Mouse (Mus musculus): ENCODE results near the gene Kcnmb3. TPM values are rescaled to one million over a fixed set of nuclear protein-coding genes. Genes with fewer than 3 reads are reported as not detected.

Gene Kcnmb3
- total RNA-seq, 2 experiments from 2014 or later, result 1.0 TPM; not detected in 1

GRCm38 (mm10) chr3:32490076-32490927 is 1.7 kb downstream of the Kcnmb3 start:
- H3K4me3 ChIP-seq, result no peak overlapping the region
- no peak for TF ChIP-seq CTCF (conservative IDR thresholded peaks at IDR 0.05)
- DNase-seq (ENCODE audit: low spot score in 2 of 2), result no peak
- H3K27ac ChIP-seq, result no peak overlapping the region

- no peak for DNase-seq (ENCODE audit: low spot score in 2 of 2)
- H3K4me3 ChIP-seq, result no peak overlapping the region
Observed at GRCm38 (mm10) chr3:32488172-32488571, 3.9 kb downstream of the Kcnmb3 start.

DNA sequence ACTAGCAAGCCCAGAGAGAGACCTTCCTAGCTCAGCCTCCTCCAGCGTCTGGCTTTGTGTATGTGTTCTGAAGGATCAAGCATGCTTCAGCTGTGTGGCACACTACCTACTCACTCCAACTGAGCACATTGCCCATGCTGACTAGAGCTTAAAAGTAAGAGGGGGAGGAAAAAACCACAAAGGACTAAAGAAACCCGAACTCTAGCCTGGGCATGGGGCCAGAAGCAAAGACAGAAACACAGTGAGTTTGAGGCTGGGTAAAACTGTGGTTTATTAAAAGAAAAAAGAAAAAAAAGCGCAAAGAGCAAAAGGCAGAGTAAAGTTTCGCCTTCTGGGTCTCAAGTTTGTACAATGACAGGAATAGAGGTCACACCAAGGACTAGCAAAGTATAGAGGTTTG is 5.5 kb downstream of the Kcnmb3 start:
- H3K27ac ChIP-seq, result no peak overlapping the region
- H3K4me3 ChIP-seq, result no peak overlapping the region
- no peak for TF ChIP-seq CTCF (conservative IDR thresholded peaks at IDR 0.05)
- no peak for DNase-seq (ENCODE audit: low spot score in 2 of 2)

More at GRCm38 (mm10) chr3:32488172-32488571, 3.9 kb downstream of the Kcnmb3 start:
- H3K27ac ChIP-seq, result no peak overlapping the region
- no peak for TF ChIP-seq CTCF (conservative IDR thresholded peaks at IDR 0.05)

- no peak for DNase-seq (ENCODE audit: low spot score in 2 of 2)
- TF ChIP-seq CTCF (conservative IDR thresholded peaks at IDR 0.05), result no peak
- H3K4me3 ChIP-seq, result no peak overlapping the region
Observed at GRCm38 (mm10) chr3:32483035-32483434, 9.0 kb downstream of the Kcnmb3 start.

DNA sequence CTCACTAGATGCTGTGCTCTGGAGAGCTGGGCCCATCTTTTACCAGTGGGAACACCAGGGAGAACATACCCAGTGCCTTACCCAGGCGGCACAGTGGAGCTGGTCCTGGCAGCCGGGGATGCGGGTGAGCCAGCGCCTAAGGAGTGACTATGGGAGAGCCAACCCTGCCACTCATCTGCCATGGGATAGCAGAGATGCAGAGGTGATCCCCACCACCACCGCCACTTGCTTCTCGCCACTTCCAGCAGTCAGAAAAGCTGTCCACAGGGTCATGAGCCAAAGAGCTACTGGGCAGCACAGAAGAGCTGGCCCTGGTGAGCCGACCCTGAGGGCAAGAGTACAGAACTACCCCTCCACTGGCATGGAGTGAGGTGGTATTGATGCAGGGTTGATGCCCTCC is 12.1 kb downstream of the Kcnmb3 start:
- no peak for DNase-seq (ENCODE audit: low spot score in 2 of 2)
- no peak for TF ChIP-seq CTCF (conservative IDR thresholded peaks at IDR 0.05)

More at GRCm38 (mm10) chr3:32483035-32483434, 9.0 kb downstream of the Kcnmb3 start:
- H3K27ac ChIP-seq, result no peak overlapping the region

DNA sequence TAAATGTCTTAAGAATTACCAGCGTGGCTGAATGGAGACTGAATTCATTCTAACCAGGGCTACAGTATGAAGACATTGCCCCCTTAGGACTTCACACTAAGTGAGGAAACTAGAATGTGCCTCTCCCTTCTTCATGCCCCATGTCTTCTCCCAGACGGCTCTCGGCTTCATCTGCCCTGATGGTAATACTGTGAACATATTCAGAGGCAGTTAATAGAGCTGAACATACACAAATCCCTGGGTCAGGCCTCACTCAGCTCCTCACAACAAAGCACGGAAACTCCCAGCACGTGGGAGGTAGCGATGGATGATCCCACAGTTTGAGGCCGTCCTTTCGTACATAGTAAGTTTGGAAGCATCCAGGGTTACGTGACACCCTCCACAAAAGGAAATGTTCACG is 18.8 kb downstream of the Kcnmb3 start:
- no peak overlapping the region for H3K4me3 ChIP-seq
- no peak for DNase-seq (ENCODE audit: low spot score in 2 of 2)
- no peak for TF ChIP-seq CTCF (conservative IDR thresholded peaks at IDR 0.05)
- H3K27ac ChIP-seq, result no peak overlapping the region

More for the DNA sequence above, 12.1 kb downstream of the Kcnmb3 start:
- H3K27ac ChIP-seq, result no peak overlapping the region
- no peak overlapping the region for H3K4me3 ChIP-seq

DNA sequence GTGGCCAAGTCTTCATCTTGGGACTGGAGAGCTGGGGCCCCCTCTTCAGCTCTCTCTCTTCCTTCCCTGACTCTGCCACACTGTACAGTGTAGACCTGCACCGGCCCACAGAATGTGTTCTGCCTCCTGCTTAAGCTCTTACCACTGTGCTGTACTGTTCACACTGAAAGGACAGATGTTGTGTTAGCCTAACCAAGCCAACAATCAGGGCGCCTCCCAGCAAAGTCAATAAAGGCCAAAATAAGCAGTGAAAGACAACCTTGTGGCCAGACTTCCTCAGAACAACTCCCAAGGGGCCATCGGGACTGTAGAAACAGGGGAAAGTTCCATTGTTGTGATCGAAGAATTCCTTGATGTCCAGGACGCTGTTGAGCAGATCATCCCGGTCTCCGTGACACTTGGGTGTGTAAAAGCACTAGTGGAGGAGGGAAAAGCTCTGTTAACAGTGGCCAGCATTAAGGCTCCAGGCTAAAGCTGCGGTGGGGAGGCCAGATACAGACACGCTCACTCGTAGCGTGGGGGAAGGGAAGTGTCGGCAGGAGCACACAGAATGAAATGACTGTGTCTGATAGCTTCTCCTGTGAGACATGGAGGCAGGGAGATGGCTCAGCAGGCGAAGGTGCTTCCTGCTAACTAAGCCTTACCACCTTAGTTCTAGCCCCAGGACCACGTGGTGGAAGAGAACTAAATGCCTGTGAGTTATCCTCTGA is 19.7 kb downstream of the Kcnmb3 start:
- H3K27ac ChIP-seq, result no peak overlapping the region
- no peak for TF ChIP-seq CTCF (conservative IDR thresholded peaks at IDR 0.05)
- no peak overlapping the region for H3K4me3 ChIP-seq
- DNase-seq (ENCODE audit: low spot score in 2 of 2), result no peak

DNA sequence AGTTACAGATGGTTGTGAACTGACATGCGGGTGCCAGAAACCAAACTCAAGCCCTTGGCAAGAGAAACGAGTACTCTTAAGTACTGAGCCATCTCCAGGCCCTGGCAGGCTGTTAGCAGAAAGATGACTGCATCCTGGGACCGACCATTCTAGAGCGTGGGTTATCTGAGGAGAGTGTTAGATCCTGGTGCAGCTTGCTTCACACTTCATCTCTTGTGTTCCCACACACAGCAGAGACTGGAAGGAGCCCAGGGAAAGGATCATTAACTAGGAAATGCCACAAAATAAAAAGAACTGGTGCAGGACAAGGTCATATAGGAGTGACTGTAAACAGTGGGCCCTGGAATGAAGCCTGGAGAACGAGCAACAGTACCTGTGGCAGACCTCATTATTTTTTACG is 20.9 kb downstream of the Kcnmb3 start:
- DNase-seq (ENCODE audit: low spot score in 2 of 2), result peak; percentile 14 to 26
- TF ChIP-seq CTCF (conservative IDR thresholded peaks at IDR 0.05), result no peak
- Histone ChIP-seq H3K27ac (no peak overlapping the region), H3K4me3 (no peak overlapping the region)

GRCm38 (mm10) chr3:32470449-32470848 is 21.6 kb downstream of the Kcnmb3 start:
- no peak overlapping the region for H3K27ac ChIP-seq
- no peak for DNase-seq (ENCODE audit: low spot score in 2 of 2)
- no peak overlapping the region for H3K4me3 ChIP-seq
- TF ChIP-seq CTCF (conservative IDR thresholded peaks at IDR 0.05), result no peak

DNA sequence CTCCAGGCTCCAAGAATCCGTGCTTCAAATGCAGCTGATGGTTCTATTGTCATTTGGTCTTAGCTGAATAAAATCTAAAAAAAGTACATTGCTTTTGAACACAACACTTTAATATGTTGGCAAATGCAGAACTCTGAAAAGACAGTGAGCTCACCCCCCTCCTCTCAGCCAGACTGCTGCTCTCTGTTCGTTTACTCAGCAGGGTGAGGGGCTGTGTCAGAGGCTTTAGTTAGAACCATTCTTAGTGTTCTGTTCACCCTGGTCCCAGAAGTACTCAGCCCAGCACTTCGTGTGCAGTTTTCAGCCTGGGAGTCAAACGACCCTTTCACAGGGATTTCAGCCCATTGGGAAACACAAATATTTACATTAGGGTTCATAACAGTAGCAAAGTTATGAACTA is 23.6 kb downstream of the Kcnmb3 start:
- Histone ChIP-seq H3K4me3 (no peak overlapping the region), H3K27ac (no peak overlapping the region)
- no peak for TF ChIP-seq CTCF (conservative IDR thresholded peaks at IDR 0.05)
- DNase-seq (ENCODE audit: low spot score in 2 of 2), result no peak

DNA sequence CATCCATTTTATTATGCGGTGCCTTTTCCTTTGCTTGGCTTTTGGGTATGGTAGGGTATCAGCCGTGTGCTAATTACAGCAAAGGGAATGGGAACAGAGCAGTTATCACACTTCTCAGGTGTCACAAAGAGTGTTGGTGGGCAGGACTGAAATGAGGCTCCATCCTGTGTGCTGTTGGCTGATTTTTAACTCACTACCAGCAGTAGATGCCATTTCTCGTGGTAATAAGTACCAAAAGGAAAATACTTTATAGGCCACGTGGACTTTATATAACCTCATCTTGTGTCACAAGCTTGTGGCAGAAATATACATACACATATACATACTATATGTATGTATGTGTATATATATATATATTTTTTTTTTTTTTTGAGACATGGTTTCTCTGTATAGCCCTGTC is 24.7 kb downstream of the Kcnmb3 start:
- H3K4me3 ChIP-seq, result no peak overlapping the region
- DNase-seq (ENCODE audit: low spot score in 2 of 2), result no peak
- no peak for TF ChIP-seq CTCF (conservative IDR thresholded peaks at IDR 0.05)
- no peak overlapping the region for H3K27ac ChIP-seq

DNA sequence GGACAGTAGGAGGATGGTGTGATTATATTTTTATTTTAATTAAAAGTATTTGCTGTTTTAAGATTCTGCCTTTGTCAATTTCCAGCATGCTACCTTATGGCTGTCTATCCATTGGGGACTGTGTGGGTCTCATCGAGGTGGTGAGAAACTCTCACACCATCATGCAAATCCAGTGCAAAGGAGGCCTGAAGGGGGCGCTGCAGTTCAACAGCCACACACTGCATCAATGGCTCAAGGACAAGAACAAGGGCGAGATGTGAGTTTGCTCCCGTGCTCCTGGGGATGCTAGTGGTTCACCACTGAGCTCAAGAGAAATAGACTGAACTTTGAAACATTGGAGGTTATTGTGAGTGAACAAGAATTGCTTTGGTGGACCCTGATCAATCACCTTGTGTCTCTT is 32.3 kb downstream of the Kcnmb3 start:
- H3K27ac ChIP-seq, result no peak overlapping the region
- peak; percentile 73 for TF ChIP-seq CTCF (conservative IDR thresholded peaks at IDR 0.05)
- no peak overlapping the region for H3K4me3 ChIP-seq
- peak in 1 of 2 experiments; percentile 20 for DNase-seq (ENCODE audit: low spot score in 2 of 2)

- TF ChIP-seq CTCF (conservative IDR thresholded peaks at IDR 0.05), result no peak
- Histone ChIP-seq H3K4me3 (no peak overlapping the region), H3K27ac (no peak overlapping the region)
- DNase-seq (ENCODE audit: low spot score in 2 of 2), result no peak
Observed at GRCm38 (mm10) chr3:32454329-32455021, 37.6 kb downstream of the Kcnmb3 start.
